Mouse (Mus musculus) gastrocnemius, postnatal 36 days (tissue): Measurements from ENCODE around the gene Rbm47. TPM values are rescaled to one million over a fixed set of nuclear protein-coding genes. Genes with fewer than 3 reads are reported as not detected.
"Not testable (repeated sequence)": the region's sequence is repeated elsewhere in the genome, so short reads cannot be mapped to it uniquely, and the experiment has no call there.

Experiments
- DNase-seq, 2 experiments: peaks; one replicate each; pipeline ENCODE4 v3.0.0; 2022
- intact Hi-C: fragments of 180-260 bp; cut with DNase I; formaldehyde crosslinking; loops from one replicate; pipeline ENCODE4 v1.15.1; 2025
- long read RNA-seq, 2 experiments: library from polyadenylated mRNA; stranded (forward); transcript quantifications; one replicate each; pipeline ENCODE4 v2.0.0; 2021
- total RNA-seq, 2 experiments: library from RNA; stranded (reverse); gene quantifications; 2 replicates each; pipeline ENCODE4 v1.2.3; 2021

Gene Rbm47
- under 1 TPM; 0.47 to 0.71 TPM for total RNA-seq
- long read RNA-seq, experiment 1: 0 reads
- long read RNA-seq, experiment 2, partial matches to known transcripts: 0 of 1 reads
- long read RNA-seq, experiment 2, other reads (novel, unspliced or antisense): 1 of 1 reads

- no peak for DNase-seq
- intact Hi-C loops: no loop called here
Measured at GRCm38 (mm10) chr5:66173018-66173417, at the start of gene Rbm47. Gene Rbm47, minus strand, starts transcription at chr5:66173118.

GRCm38 (mm10) chr5:66220620-66221019 lies 47.7 kb upstream of the Rbm47 start:
- no peak for DNase-seq
- intact Hi-C loops: no loop called here

- DNase-seq: no peak
- intact Hi-C loops: no loop called here
Measured at GRCm38 (mm10) chr5:66219692-66220091, 46.8 kb upstream of the Rbm47 start.

- intact Hi-C loops: no loop called here
- no peak for DNase-seq
Measured at GRCm38 (mm10) chr5:66215569-66216277, 42.8 kb upstream of the Rbm47 start.

GRCm38 (mm10) chr5:66214395-66214935 lies 41.5 kb upstream of the Rbm47 start:
- DNase-seq: no peak
- intact Hi-C loops: no loop called here

GRCm38 (mm10) chr5:66209532-66210176 lies 36.7 kb upstream of the Rbm47 start:
- intact Hi-C loops: no loop called here
- DNase-seq: no peak

- DNase-seq: no peak
- intact Hi-C loops: no loop called here
Measured at GRCm38 (mm10) chr5:66204966-66205365, 32.0 kb upstream of the Rbm47 start.

- intact Hi-C loops: no loop called here
- DNase-seq: no peak
Measured at GRCm38 (mm10) chr5:66203424-66203823, 30.5 kb upstream of the Rbm47 start.

GRCm38 (mm10) chr5:66200044-66200443 lies 27.1 kb upstream of the Rbm47 start:
- intact Hi-C loops: no loop called here
- no peak for DNase-seq

- intact Hi-C loops: no loop called here
- no peak for DNase-seq
Measured at GRCm38 (mm10) chr5:66195323-66195722, 22.4 kb upstream of the Rbm47 start.

- no peak for DNase-seq
- intact Hi-C loops: no loop called here
Measured at GRCm38 (mm10) chr5:66193218-66193846, 20.4 kb upstream of the Rbm47 start.

GRCm38 (mm10) chr5:66191185-66191503 lies 18.2 kb upstream of the Rbm47 start:
- DNase-seq: no peak
- intact Hi-C loops: no loop called here

GRCm38 (mm10) chr5:66190481-66191184 lies 17.7 kb upstream of the Rbm47 start:
- no peak for DNase-seq
- intact Hi-C loops: no loop called here

- intact Hi-C loops: not testable (repeated sequence)
Measured at GRCm38 (mm10) chr5:66188591-66188990, 15.7 kb upstream of the Rbm47 start.

GRCm38 (mm10) chr5:66182156-66182555 lies 9.2 kb upstream of the Rbm47 start:
- intact Hi-C loops: no loop called here
- DNase-seq: no peak

More at GRCm38 (mm10) chr5:66188591-66188990, 15.7 kb upstream of the Rbm47 start:
- not testable (repeated sequence) for DNase-seq

GRCm38 (mm10) chr5:66174160-66174837 lies 1.4 kb upstream of the Rbm47 start:
- intact Hi-C loops: no loop called here
- no peak for DNase-seq

GRCm38 (mm10) chr5:66170591-66170990 lies 2.3 kb downstream of the Rbm47 start:
- intact Hi-C loops: no loop called here
- no peak for DNase-seq

- intact Hi-C loops: no loop called here
- no peak for DNase-seq
Measured at GRCm38 (mm10) chr5:66169099-66169485, 3.8 kb downstream of the Rbm47 start.

- intact Hi-C loops: no loop called here
- DNase-seq: no peak
Measured at GRCm38 (mm10) chr5:66168462-66169098, 4.3 kb downstream of the Rbm47 start.

- intact Hi-C loops: no loop called here
- DNase-seq: no peak
Measured at GRCm38 (mm10) chr5:66166931-66167330, 6.0 kb downstream of the Rbm47 start.
